Mouse (Mus musculus): ENCODE results near the gene Rufy2. TPM values are rescaled to one million over a fixed set of nuclear protein-coding genes. Genes with fewer than 3 reads are reported as not detected.

The Rufy2 gene
- polyA plus RNA-seq, 1 experiment, result 0.43 TPM

DNA sequence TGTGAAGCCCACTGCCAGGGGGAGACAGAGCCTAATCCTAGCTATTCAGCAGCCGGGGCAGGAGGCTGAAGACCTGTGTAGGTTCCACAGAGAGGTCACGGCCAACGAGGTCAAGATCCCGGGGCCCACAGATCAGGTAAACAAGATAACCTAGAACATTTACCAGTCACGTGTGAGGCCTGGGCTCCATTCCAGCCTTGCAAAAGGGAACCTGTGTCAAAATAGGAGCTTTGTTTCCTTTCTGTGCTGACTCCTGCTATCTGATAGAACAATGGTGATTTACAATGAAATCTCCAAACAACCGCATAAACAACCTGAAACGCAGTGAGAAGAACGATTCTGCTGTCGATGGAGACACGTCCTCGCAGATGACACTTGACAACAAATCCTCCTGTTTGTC is 80.4 kb downstream of the Rufy2 start:
- no peak for TF ChIP-seq FLI1 (IDR thresholded peaks at IDR 0.05; ENCODE audit: low read length)
- no peak for TF ChIP-seq GATA1 (IDR thresholded peaks at IDR 0.05; ENCODE audit: borderline replicate concordance, low read length)
- Histone ChIP-seq H3K36me3 (replicated peaks; ENCODE audit: low read length) (no peaks in the 10 kb centered on the region), H3K9me3 (no peaks in the 10 kb centered on the region), H3K4me1 (peaks cover 5% of the 10 kb centered on the region; the same call in 1 of the 2 replicates), H3K27me3 (replicated peaks) (peaks cover 20% of the 10 kb centered on the region), H3K4me3 (replicated peaks) (no peak overlapping the region)

- no peaks in the 10 kb centered on the region for H3K36me3 ChIP-seq (replicated peaks; ENCODE audit: low read length)
- H3K27me3 ChIP-seq (replicated peaks), result peaks cover 20% of the 10 kb centered on the region
- no peak for TF ChIP-seq FLI1 (IDR thresholded peaks at IDR 0.05; ENCODE audit: low read length)
- TF ChIP-seq GATA1 (IDR thresholded peaks at IDR 0.05; ENCODE audit: borderline replicate concordance, low read length), result no peak
- peaks cover 11% of the 10 kb centered on the region; the same call in 1 of the 2 replicates for H3K4me1 ChIP-seq
- no peak overlapping the region for H3K4me3 ChIP-seq (replicated peaks)
- H3K9me3 ChIP-seq, result no peaks in the 10 kb centered on the region
These were observed 81.2 kb downstream of the Rufy2 start for GRCm38 (mm10) chr10:63061266-63061665.

DNA sequence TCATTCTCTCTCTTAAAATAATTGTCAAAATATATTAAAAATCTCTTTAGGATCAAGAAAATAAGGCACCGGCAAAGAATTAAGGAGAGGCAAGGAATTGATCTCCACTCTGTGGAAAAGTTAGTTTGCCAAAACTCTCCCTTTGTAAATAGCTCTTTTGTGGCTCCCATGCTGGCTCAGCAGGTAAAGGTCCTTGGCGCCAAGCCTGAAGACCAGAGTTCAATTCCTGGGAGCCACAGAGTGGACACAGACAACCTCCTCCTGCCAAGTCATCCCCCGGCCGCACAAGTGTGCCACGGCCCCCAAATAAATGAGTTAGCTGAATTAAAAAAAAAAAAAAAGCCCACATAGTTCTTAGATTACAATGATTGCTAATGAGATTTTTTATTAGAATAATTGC is 82.7 kb downstream of the Rufy2 start:
- TF ChIP-seq FLI1 (IDR thresholded peaks at IDR 0.05; ENCODE audit: low read length), result no peak
- no peaks in the 10 kb centered on the region for H3K9me3 ChIP-seq
- no peak overlapping the region for H3K4me3 ChIP-seq (replicated peaks)
- H3K36me3 ChIP-seq (replicated peaks; ENCODE audit: low read length), result no peaks in the 10 kb centered on the region
- peaks cover 20% of the 10 kb centered on the region for H3K27me3 ChIP-seq (replicated peaks)
- peaks cover 11% of the 10 kb centered on the region; the same call in 1 of the 2 replicates for H3K4me1 ChIP-seq

GRCm38 (mm10) chr10:63063365-63063764 is 83.3 kb downstream of the Rufy2 start:
- peaks cover 11% of the 10 kb centered on the region; the same call in 1 of the 2 replicates for H3K4me1 ChIP-seq
- no peak overlapping the region for H3K4me3 ChIP-seq (replicated peaks)
- peaks cover 16% of the 10 kb centered on the region for H3K27me3 ChIP-seq (replicated peaks)
- TF ChIP-seq FLI1 (IDR thresholded peaks at IDR 0.05; ENCODE audit: low read length), result no peak
- no peak for TF ChIP-seq GATA1 (IDR thresholded peaks at IDR 0.05; ENCODE audit: borderline replicate concordance, low read length)
- no peaks in the 10 kb centered on the region for H3K36me3 ChIP-seq (replicated peaks; ENCODE audit: low read length)
- no peaks in the 10 kb centered on the region for H3K9me3 ChIP-seq

GRCm38 (mm10) chr10:63064516-63064915 is 84.5 kb downstream of the Rufy2 start:
- peaks cover 14% of the 10 kb centered on the region for H3K27me3 ChIP-seq (replicated peaks)
- H3K9me3 ChIP-seq, result peaks cover 6% of the 10 kb centered on the region
- H3K4me1 ChIP-seq, result peaks cover 11% of the 10 kb centered on the region; the same call in 1 of the 2 replicates
- TF ChIP-seq FLI1 (IDR thresholded peaks at IDR 0.05; ENCODE audit: low read length) (no peak), GATA1 (IDR thresholded peaks at IDR 0.05; ENCODE audit: borderline replicate concordance, low read length) (no peak)
- H3K36me3 ChIP-seq (replicated peaks; ENCODE audit: low read length), result no peaks in the 10 kb centered on the region
- no peak overlapping the region for H3K4me3 ChIP-seq (replicated peaks)

GRCm38 (mm10) chr10:63065561-63065960 is 85.5 kb downstream of the Rufy2 start:
- H3K27me3 ChIP-seq (replicated peaks), result peaks cover 13% of the 10 kb centered on the region
- H3K4me3 ChIP-seq (replicated peaks), result no peak overlapping the region
- H3K36me3 ChIP-seq (replicated peaks; ENCODE audit: low read length), result no peaks in the 10 kb centered on the region
- TF ChIP-seq GATA1 (IDR thresholded peaks at IDR 0.05; ENCODE audit: borderline replicate concordance, low read length) (no peak), FLI1 (IDR thresholded peaks at IDR 0.05; ENCODE audit: low read length) (no peak)
- peaks cover 14% of the 10 kb centered on the region; the same call in 1 of the 2 replicates for H3K4me1 ChIP-seq
- H3K9me3 ChIP-seq, result peaks cover 8% of the 10 kb centered on the region

DNA sequence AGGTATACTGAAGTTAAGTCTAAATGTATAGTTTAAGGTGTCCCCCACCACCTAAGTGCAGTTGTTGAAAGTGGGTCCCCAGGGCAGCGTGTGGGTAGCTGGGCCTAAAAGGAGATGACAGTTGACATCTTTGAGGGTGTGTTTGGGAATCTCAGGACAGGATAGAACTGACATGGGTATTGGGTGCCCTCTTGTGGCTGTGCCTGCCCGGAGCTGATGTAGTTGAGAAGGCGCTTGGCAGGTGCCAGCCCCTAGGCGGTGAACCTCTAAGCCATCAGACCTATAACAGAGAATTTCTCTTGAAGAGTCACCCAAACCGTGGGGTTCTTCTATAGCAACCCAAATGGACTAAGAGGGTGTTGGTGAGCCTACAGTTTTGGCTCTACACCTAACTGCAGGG is 86.0 kb downstream of the Rufy2 start:
- peaks cover 14% of the 10 kb centered on the region; the same call in 1 of the 2 replicates for H3K4me1 ChIP-seq
- H3K9me3 ChIP-seq, result peaks cover 8% of the 10 kb centered on the region
- no peaks in the 10 kb centered on the region for H3K36me3 ChIP-seq (replicated peaks; ENCODE audit: low read length)
- H3K4me3 ChIP-seq (replicated peaks), result no peak overlapping the region
- TF ChIP-seq GATA1 (IDR thresholded peaks at IDR 0.05; ENCODE audit: borderline replicate concordance, low read length) (no peak), FLI1 (IDR thresholded peaks at IDR 0.05; ENCODE audit: low read length) (no peak)
- H3K27me3 ChIP-seq (replicated peaks), result peaks cover 13% of the 10 kb centered on the region

Other genes starting within 250 kb of the Rufy2 start
- gene Ccar1, start 187.9 kb upstream of the Rufy2 start, polyA plus RNA-seq (2012; ENCODE audit: insufficient read depth, low replicate concordance), result 3.0 and 13.4 TPM in 2 replicates
- gene Tet1, start 71.2 kb upstream of the Rufy2 start, polyA plus RNA-seq (2012; ENCODE audit: insufficient read depth, low replicate concordance), result 0.01 TPM in 1 of 2 replicates, not detected in the other
- gene Slc25a16, start 59.6 kb upstream of the Rufy2 start, polyA plus RNA-seq (2012; ENCODE audit: insufficient read depth, low replicate concordance), result 4.6 and 4.9 TPM in 2 replicates
- 1.0 and 1.5 TPM in 2 replicates for gene Dna2, start 33.2 kb upstream of the Rufy2 start, polyA plus RNA-seq (2012; ENCODE audit: insufficient read depth, low replicate concordance)
- gene Hnrnph3, start 44.0 kb downstream of the Rufy2 start, polyA plus RNA-seq (2012; ENCODE audit: insufficient read depth, low replicate concordance), result 18.4 TPM in 1 of 2 replicates, not detected in the other
- 0.74 TPM in 1 of 2 replicates, not detected in the other for gene Pbld2, start 44.1 kb downstream of the Rufy2 start, polyA plus RNA-seq (2012; ENCODE audit: insufficient read depth, low replicate concordance)
- 0.10 TPM in 1 of 2 replicates, not detected in the other for gene Pbld1, start 79.9 kb downstream of the Rufy2 start, polyA plus RNA-seq (2012; ENCODE audit: insufficient read depth, low replicate concordance)
- not detected in 2 replicates for gene Atoh7, start 119.4 kb downstream of the Rufy2 start, polyA plus RNA-seq (2012; ENCODE audit: insufficient read depth, low replicate concordance)
- not detected in 2 replicates for gene Mypn, start 223.7 kb downstream of the Rufy2 start, polyA plus RNA-seq (2012; ENCODE audit: insufficient read depth, low replicate concordance)